Comparison of ENCODE assay signal across 24 mouse cellular contexts in the genomic region with DNA sequence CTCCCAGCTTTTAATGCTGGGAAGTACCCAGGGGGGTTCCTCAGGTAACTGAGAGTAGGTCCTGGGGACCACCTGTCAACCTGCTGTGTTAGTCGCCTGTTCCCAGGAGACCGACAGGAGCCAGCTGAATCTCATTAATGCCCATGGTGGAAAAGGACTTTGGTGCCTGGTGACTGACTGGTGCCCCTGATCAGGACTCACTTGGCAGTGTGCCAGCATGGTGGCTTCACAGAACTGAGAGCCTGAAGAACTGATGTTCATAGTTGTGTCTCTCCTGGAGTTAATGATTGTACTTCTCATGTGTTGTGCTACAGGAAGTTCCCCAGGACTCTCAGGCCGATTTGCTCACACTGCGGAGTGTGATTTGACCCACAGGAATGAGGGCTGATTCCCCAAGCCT. TPM values are rescaled to one million over a fixed set of nuclear protein-coding genes. Genes with fewer than 3 reads are reported as not detected.
DNase-seq lines count a peak whose midpoint lies in the region; ATAC-seq and TF ChIP-seq lines count a peak whose summit lies in the region.
"Had no signal": no experiment of that assay in that cellular context is flagged by ENCODE, and none has a peak within 500 bp of the region (broad histone marks: within the 10 kb centered on the region; RNA-seq: fewer than 3 reads in every experiment).

No protein-coding gene starts in this region.

- no peaks in the 10 kb centered on the region for H3K36me3 ChIP-seq in kidney, embryonic 14.5 days (ENCODE audit: control insufficient read depth, insufficient read depth, low read length)
- H3K36me3 ChIP-seq in kidney, postnatal 0 days (ENCODE audit: insufficient read depth, low read length) = no peaks in the 10 kb centered on the region
- H3K36me3 ChIP-seq: forebrain, embryonic 10.5 days; heart, embryonic 15.5 days; midbrain, embryonic 15.5 days; neural tube, embryonic 15.5 days; stomach, embryonic 15.5 days had no signal

- no peak overlapping the region for H3K4me3 ChIP-seq in kidney, embryonic 14.5 days (ENCODE audit: low read length)
- no peak overlapping the region for H3K4me3 ChIP-seq in kidney, postnatal 0 days (replicated peaks; ENCODE audit: low read depth, low read length)
- H3K4me3 ChIP-seq: forebrain, embryonic 10.5 days; heart, embryonic 15.5 days; layer of hippocampus, adult 2 months; midbrain, embryonic 15.5 days; myocyte; neural tube, embryonic 15.5 days; stomach, embryonic 15.5 days had no signal

- H3K4me1 ChIP-seq in kidney, embryonic 14.5 days (ENCODE audit: control insufficient read depth, insufficient read depth, low read length) = no peaks in the 10 kb centered on the region
- no peaks in the 10 kb centered on the region for H3K4me1 ChIP-seq in kidney, postnatal 0 days (replicated peaks; ENCODE audit: insufficient read depth, low read length)
- H3K4me1 ChIP-seq: forebrain, embryonic 10.5 days; midbrain, embryonic 15.5 days; neural tube, embryonic 15.5 days; stomach, embryonic 15.5 days had no signal

- 80% methylated on average over 4 of the region's 4 CpGs for WGBS in kidney, embryonic 14.5 days
- WGBS in kidney, postnatal 0 days = 80% methylated on average over 4 of the region's 4 CpGs

- peak; percentile 42 for DNase-seq in kidney, adult 18-20 months
- peak; percentile 60 for DNase-seq in testis, postnatal 10 days (ENCODE audit: low spot score)
- no peak for DNase-seq in testis, postnatal 14 days (ENCODE audit: low spot score)
- DNase-seq in kidney, postnatal 0 days (ENCODE audit: low spot score) = no peak
- no peak for DNase-seq in gastrocnemius, adult 18-20 months (ENCODE audit: low spot score)
- DNase-seq in ovary, adult 18-20 months (ENCODE audit: low spot score) = no peak
- DNase-seq: adrenal gland, postnatal 10 days; gastrocnemius, postnatal 14 days; lung, embryonic 14.5 days; lung, postnatal 36 days; thymus, postnatal 25 days had no signal

- TF ChIP-seq CTCF in kidney, postnatal 0 days (IDR thresholded peaks at IDR 0.05; ENCODE audit: low read depth) = no peak

- H3K9ac ChIP-seq in kidney, embryonic 14.5 days (ENCODE audit: low read depth, low read length) = no peak overlapping the region
- no peak overlapping the region for H3K9ac ChIP-seq in kidney, postnatal 0 days (ENCODE audit: low read depth, low read length)
- H3K9ac ChIP-seq: heart, embryonic 15.5 days; lung, embryonic 14.5 days; midbrain, embryonic 15.5 days; neural tube, embryonic 15.5 days; stomach, embryonic 15.5 days had no signal

- no peak for ATAC-seq in kidney, embryonic 14.5 days (ENCODE audit: low FRiP score, low TSS enrichment)
- peak; percentile 36; the same call in 1 of the 2 replicates for ATAC-seq in kidney, postnatal 0 days (replicated peaks; ENCODE audit: low FRiP score, low read depth)
- ATAC-seq: activated CD4-positive, CD25-positive, alpha-beta regulatory T cell, adult 4 months; midbrain, embryonic 15.5 days had no signal

- H3K9me3 ChIP-seq in kidney, embryonic 14.5 days (ENCODE audit: control insufficient read depth, low read length) = no peaks in the 10 kb centered on the region
- H3K9me3 ChIP-seq in kidney, postnatal 0 days (replicated peaks; ENCODE audit: low read length) = no peaks in the 10 kb centered on the region
- H3K9me3 ChIP-seq: forebrain, embryonic 10.5 days; heart, embryonic 15.5 days; midbrain, embryonic 15.5 days; neural tube, embryonic 15.5 days; stomach, embryonic 15.5 days had no signal

- no peak overlapping the region for H3K4me2 ChIP-seq in kidney, embryonic 14.5 days (replicated peaks; ENCODE audit: low read depth, low read length)
- no peak overlapping the region for H3K4me2 ChIP-seq in kidney, postnatal 0 days (ENCODE audit: low read length)
- H3K4me2 ChIP-seq: heart, embryonic 15.5 days; lung, embryonic 14.5 days; midbrain, embryonic 15.5 days; neural tube, embryonic 15.5 days; stomach, embryonic 15.5 days had no signal

- no peak overlapping the region for H3K27ac ChIP-seq in kidney, embryonic 14.5 days (ENCODE audit: low read depth, low read length)
- H3K27ac ChIP-seq in kidney, postnatal 0 days = no peak overlapping the region
- H3K27ac ChIP-seq: forebrain, embryonic 10.5 days; heart, embryonic 15.5 days; layer of hippocampus, adult 2 months; midbrain, embryonic 15.5 days; neural tube, embryonic 15.5 days; stomach, embryonic 15.5 days had no signal

- no peaks in the 10 kb centered on the region for H3K27me3 ChIP-seq in kidney, embryonic 14.5 days (ENCODE audit: control insufficient read depth, insufficient read depth, low read length)
- H3K27me3 ChIP-seq in kidney, postnatal 0 days (ENCODE audit: insufficient read depth, low read length) = no peaks in the 10 kb centered on the region
- H3K27me3 ChIP-seq: midbrain, embryonic 15.5 days; neural tube, embryonic 15.5 days; stomach, embryonic 15.5 days had no signal

RNA-seq across cellular contexts. Expression of gene Igfn1, which starts 12.7 kb away (rescaled TPM):
- not detected in 2 replicates for polyA plus RNA-seq in kidney, embryonic 14.5 days (2014; fragmentation: Nextera tagmentation; extraction: Ambion mirVana)
- 0.20 and 0.25 TPM in 2 replicates for polyA plus RNA-seq in kidney, postnatal 0 days (2015; fragmentation: Nextera tagmentation; extraction: Ambion mirVana)
- 10 to 100 TPM; 32.4 to 62.9 TPM for total RNA-seq in gastrocnemius, adult 18-20 months (2021)
- total RNA-seq: hematopoietic stem cell, adult 5-6 weeks; liver, adult 2 months; megakaryocyte-erythroid progenitor cell, adult 5-6 weeks had no signal
- polyA plus RNA-seq: activated CD4-positive, CD25-positive, alpha-beta regulatory T cell, adult 4 months; forebrain, embryonic 10.5 days; heart, embryonic 15.5 days; liver, adult 2 months; lung, embryonic 14.5 days; midbrain, embryonic 15.5 days; neural tube, embryonic 15.5 days had no signal

RNA-seq across cellular contexts. Expression of gene Tmem9, which starts 14.5 kb away (rescaled TPM):
- polyA plus RNA-seq in kidney, embryonic 14.5 days (2014; fragmentation: Nextera tagmentation; extraction: Ambion mirVana) = 123 and 230 TPM in 2 replicates
- 223 and 242 TPM in 2 replicates for polyA plus RNA-seq in kidney, postnatal 0 days (2015; fragmentation: Nextera tagmentation; extraction: Ambion mirVana)
- 1 to 10 TPM; 5.9 to 7.0 TPM for total RNA-seq in gastrocnemius, adult 18-20 months (2021)

RNA-seq across cellular contexts. Expression of gene Ascl5, which starts 57.1 kb away (rescaled TPM):
- not detected in 2 replicates for polyA plus RNA-seq in kidney, embryonic 14.5 days (2014; fragmentation: Nextera tagmentation; extraction: Ambion mirVana)
- polyA plus RNA-seq in kidney, postnatal 0 days (2015; fragmentation: Nextera tagmentation; extraction: Ambion mirVana) = not detected in 2 replicates
- total RNA-seq in gastrocnemius, adult 18-20 months (2021) = not detected
- total RNA-seq: adrenal gland, postnatal 10 days; gastrocnemius, postnatal 14 days; heart, adult 8-10 months; hematopoietic stem cell, adult 5-6 weeks; layer of hippocampus, adult 2 months; liver, adult 2 months; megakaryocyte-erythroid progenitor cell, adult 5-6 weeks had no signal
- polyA plus RNA-seq: activated CD4-positive, CD25-positive, alpha-beta regulatory T cell, adult 4 months; forebrain, embryonic 10.5 days; heart, embryonic 15.5 days; liver, adult 2 months; lung, embryonic 14.5 days; midbrain, embryonic 15.5 days; neural tube, embryonic 15.5 days had no signal

RNA-seq across cellular contexts. Expression of gene Cacna1s, which starts 59.1 kb away (rescaled TPM):
- polyA plus RNA-seq in kidney, embryonic 14.5 days (2014; fragmentation: Nextera tagmentation; extraction: Ambion mirVana) = not detected in 2 replicates
- 0.17 and 0.20 TPM in 2 replicates for polyA plus RNA-seq in kidney, postnatal 0 days (2015; fragmentation: Nextera tagmentation; extraction: Ambion mirVana)
- total RNA-seq in gastrocnemius, adult 18-20 months (2021) = 1,000 to 10,000 TPM in 1 of 2 experiments, 100 to 1,000 TPM in 1; 824 to 1,030 TPM
- total RNA-seq: megakaryocyte-erythroid progenitor cell, adult 5-6 weeks had no signal
- polyA plus RNA-seq: forebrain, embryonic 10.5 days; liver, adult 2 months; lung, embryonic 14.5 days had no signal

Comparison
In these comparisons a context has a peak if more than half of its experiments do, and no peak if none do; other contexts are left out.
1. DNase-seq: peak in kidney, adult 18-20 months (single experiment) and testis, postnatal 10 days (single experiment); none in testis, postnatal 14 days (single experiment), kidney, postnatal 0 days (single experiment), gastrocnemius, adult 18-20 months (single experiment) and ovary, adult 18-20 months (single experiment).